Mouse (Mus musculus) hindbrain, embryonic 16.5 days (tissue): ENCODE measurements around the gene Crybb1. TPM values are rescaled to one million over a fixed set of nuclear protein-coding genes. Genes with fewer than 3 reads are reported as not detected.

Experiments
- ATAC-seq: fragments of 200-750 bp; cut with Nextera tagmentation; 2 replicates; pipeline ENCODE4 v1.8.0; 2017; ENCODE audit warnings: moderate TSS enrichment, moderate library complexity
- H3K27ac ChIP-seq: fragments of 300-500 bp; sonication (generic); 2 replicates; pipeline ENCODE4 v1.5.1; 2014; ENCODE audit warnings: low read depth, mild to moderate bottlenecking, control low read depth, low read length, moderate library complexity
- H3K27me3 ChIP-seq: fragments of 300-500 bp; sonication (generic); replicated peaks from 2 replicates; pipeline ENCODE4 v1.6.1; 2014; ENCODE audit warnings: low read length; ENCODE audit not compliant: control insufficient read depth, insufficient read depth
- H3K36me3 ChIP-seq: fragments of 300-500 bp; sonication (generic); 2 replicates; pipeline ENCODE4 v1.6.1; 2014; ENCODE audit warnings: mild to moderate bottlenecking, low read length, moderate library complexity, mixed read lengths; ENCODE audit not compliant: control insufficient read depth, insufficient read depth
- H3K4me1 ChIP-seq: fragments of 300-500 bp; sonication (generic); 2 replicates; pipeline ENCODE4 v1.6.1; 2014; ENCODE audit warnings: low read depth, low read length; ENCODE audit not compliant: control insufficient read depth, insufficient read depth
- H3K4me2 ChIP-seq: fragments of 300-500 bp; sonication (generic); 2 replicates; pipeline ENCODE4 v1.6.1; 2014; ENCODE audit warnings: mild to moderate bottlenecking, low read length, control low read depth, moderate library complexity
- H3K4me3 ChIP-seq: fragments of 300-500 bp; sonication (generic); 2 replicates; pipeline ENCODE4 v1.5.1; 2014; ENCODE audit warnings: mild to moderate bottlenecking, low read length, control low read depth, moderate library complexity
- H3K9ac ChIP-seq: fragments of 300-500 bp; sonication (generic); 2 replicates; pipeline ENCODE4 v1.6.1; 2014; ENCODE audit warnings: low read depth, mild to moderate bottlenecking, control low read depth, low read length, moderate library complexity
- H3K9me3 ChIP-seq: fragments of 300-500 bp; sonication (generic); 2 replicates; pipeline ENCODE4 v1.6.1; 2014; ENCODE audit warnings: mild to moderate bottlenecking, low read length, moderate library complexity; ENCODE audit not compliant: control insufficient read depth
- WGBS: fragments of 180-500 bp; shearing (Covaris S2); extraction: QIAGEN DNeasy Blood & Tissue Kit; methylation state at CpG from one replicate; pipeline ENCODE4 v1.1.7; 2014; 5-methylcytosine and 5-hydroxymethylcytosine counted together
- polyA plus RNA-seq: library from polyadenylated mRNA; unstranded; fragments of >200 nt; fragmentation: Nextera tagmentation; extraction: Ambion mirVana; gene quantifications from 2 replicates; pipeline ENCODE4 v1.2.1, GENCODE M21; 2015

Crybb1 gene
- polyA plus RNA-seq, 1 experiment from 2014 or later: 7.7 TPM

- Histone ChIP-seq H3K27ac (no peak overlapping the region), H3K36me3 (no peaks in the 10 kb centered on the region), H3K4me3 (no peak overlapping the region), H3K4me1 (peaks cover 13% of the 10 kb centered on the region), H3K4me2 (no peak overlapping the region), H3K9me3 (no peaks in the 10 kb centered on the region), H3K27me3 (no peaks in the 10 kb centered on the region), H3K9ac (no peak overlapping the region)
- WGBS: 48% methylated on average over 5 of the region's 5 CpGs
- ATAC-seq: no peak
Observed at GRCm38 (mm10) chr5:112242361-112242778, 13.2 kb upstream of the Crybb1 start.

- Histone ChIP-seq H3K27ac (no peak overlapping the region), H3K4me2 (no peak overlapping the region), H3K9me3 (no peaks in the 10 kb centered on the region), H3K4me1 (peaks cover 7% of the 10 kb centered on the region; the same call in 1 of the 2 replicates), H3K4me3 (no peak overlapping the region), H3K9ac (no peak overlapping the region), H3K27me3 (no peaks in the 10 kb centered on the region), H3K36me3 (no peaks in the 10 kb centered on the region)
- whole genome bisulfite sequencing: 65% methylated on average over 5 of the region's 5 CpGs
- no peak for ATAC-seq
Observed at GRCm38 (mm10) chr5:112243041-112243440, 12.6 kb upstream of the Crybb1 start.

GRCm38 (mm10) chr5:112243539-112244274, 11.9 kb upstream of the Crybb1 start:
- H3K36me3 ChIP-seq: no peaks in the 10 kb centered on the region
- no peak overlapping the region for H3K4me3 ChIP-seq
- ATAC-seq: no peak
- 69% methylated on average over 10 of the region's 10 CpGs for WGBS
- H3K9ac ChIP-seq: no peak overlapping the region
- no peak overlapping the region for H3K4me2 ChIP-seq
- H3K9me3 ChIP-seq: no peaks in the 10 kb centered on the region
- H3K27me3 ChIP-seq: no peaks in the 10 kb centered on the region
- peaks cover 6% of the 10 kb centered on the region; the same call in 1 of the 2 replicates for H3K4me1 ChIP-seq
- H3K27ac ChIP-seq: no peak overlapping the region

GRCm38 (mm10) chr5:112244275-112244562, 11.4 kb upstream of the Crybb1 start:
- ATAC-seq: no peak
- Histone ChIP-seq H3K4me1 (peaks cover 4% of the 10 kb centered on the region; the same call in 1 of the 2 replicates), H3K36me3 (no peaks in the 10 kb centered on the region), H3K27ac (no peak overlapping the region), H3K4me2 (no peak overlapping the region), H3K27me3 (no peaks in the 10 kb centered on the region), H3K4me3 (no peak overlapping the region), H3K9ac (no peak overlapping the region), H3K9me3 (no peaks in the 10 kb centered on the region)
- 70% methylated on average over 1 of the region's 1 CpGs for WGBS

- 50% methylated on average over 8 of the region's 8 CpGs for WGBS
- H3K36me3 ChIP-seq: no peaks in the 10 kb centered on the region
- peaks cover 3% of the 10 kb centered on the region; the same call in 1 of the 2 replicates for H3K4me1 ChIP-seq
- no peak for ATAC-seq
- H3K4me2 ChIP-seq: no peak overlapping the region
- no peaks in the 10 kb centered on the region for H3K27me3 ChIP-seq
- no peak overlapping the region for H3K9ac ChIP-seq
- no peaks in the 10 kb centered on the region for H3K9me3 ChIP-seq
- H3K27ac ChIP-seq: no peak overlapping the region
- H3K4me3 ChIP-seq: no peak overlapping the region
Observed at GRCm38 (mm10) chr5:112244890-112245615, 10.6 kb upstream of the Crybb1 start.

- H3K4me1 ChIP-seq: no peaks in the 10 kb centered on the region
- no peaks in the 10 kb centered on the region for H3K36me3 ChIP-seq
- H3K9ac ChIP-seq: no peak overlapping the region
- ATAC-seq: no peak
- WGBS: 47% methylated on average over 8 of the region's 8 CpGs
- no peaks in the 10 kb centered on the region for H3K27me3 ChIP-seq
- H3K27ac ChIP-seq: no peak overlapping the region
- H3K4me3 ChIP-seq: no peak overlapping the region
- H3K9me3 ChIP-seq: no peaks in the 10 kb centered on the region
- no peak overlapping the region for H3K4me2 ChIP-seq
Observed at GRCm38 (mm10) chr5:112247399-112247798, 8.2 kb upstream of the Crybb1 start.

GRCm38 (mm10) chr5:112249106-112249505, 6.5 kb upstream of the Crybb1 start:
- Histone ChIP-seq H3K9ac (no peak overlapping the region), H3K4me3 (no peak overlapping the region), H3K4me2 (no peak overlapping the region), H3K9me3 (no peaks in the 10 kb centered on the region), H3K36me3 (no peaks in the 10 kb centered on the region), H3K27ac (no peak overlapping the region), H3K27me3 (no peaks in the 10 kb centered on the region), H3K4me1 (no peaks in the 10 kb centered on the region)
- WGBS: 89% methylated on average over 11 of the region's 11 CpGs
- no peak for ATAC-seq

- 73% methylated on average over 2 of the region's 2 CpGs for WGBS
- Histone ChIP-seq H3K27ac (no peak within 1 kb of the TSS), H3K4me3 (no peak within 1 kb of the TSS), H3K4me1 (peaks cover 7% of the 10 kb centered on the region; the same call in 1 of the 2 replicates), H3K9me3 (no peaks in the 10 kb centered on the region), H3K36me3 (no peaks in the 10 kb centered on the region), H3K4me2 (no peak within 1 kb of the TSS), H3K9ac (no peak within 1 kb of the TSS), H3K27me3 (no peaks in the 10 kb centered on the region)
- no peak for ATAC-seq
Observed at GRCm38 (mm10) chr5:112252400-112252799, 3.2 kb upstream of the Crybb1 start, which contains the start of gene Cryba4. Gene Cryba4 (minus strand): TSS chr5:112252518.

GRCm38 (mm10) chr5:112253169-112253568, 2.4 kb upstream of the Crybb1 start:
- Histone ChIP-seq H3K4me3 (no peak overlapping the region), H3K36me3 (no peaks in the 10 kb centered on the region), H3K4me2 (no peak overlapping the region), H3K9me3 (no peaks in the 10 kb centered on the region), H3K27ac (no peak overlapping the region), H3K4me1 (peaks cover 7% of the 10 kb centered on the region; the same call in 1 of the 2 replicates), H3K9ac (no peak overlapping the region), H3K27me3 (no peaks in the 10 kb centered on the region)
- 30% methylated on average over 8 of the region's 8 CpGs for WGBS
- no peak for ATAC-seq
